Mouse (Mus musculus) B cell, adult 67 days (primary cell): ENCODE results near the gene Olfr744. TPM values are rescaled to one million over a fixed set of nuclear protein-coding genes. Genes with fewer than 3 reads are reported as not detected.

Experiments
- total RNA-seq, 2 experiments: library from RNA; stranded (reverse); gene quantifications; 4 replicates each; pipeline ENCODE4 v1.2.4; 2023

Gene Olfr744
- not detected for total RNA-seq

DNA sequence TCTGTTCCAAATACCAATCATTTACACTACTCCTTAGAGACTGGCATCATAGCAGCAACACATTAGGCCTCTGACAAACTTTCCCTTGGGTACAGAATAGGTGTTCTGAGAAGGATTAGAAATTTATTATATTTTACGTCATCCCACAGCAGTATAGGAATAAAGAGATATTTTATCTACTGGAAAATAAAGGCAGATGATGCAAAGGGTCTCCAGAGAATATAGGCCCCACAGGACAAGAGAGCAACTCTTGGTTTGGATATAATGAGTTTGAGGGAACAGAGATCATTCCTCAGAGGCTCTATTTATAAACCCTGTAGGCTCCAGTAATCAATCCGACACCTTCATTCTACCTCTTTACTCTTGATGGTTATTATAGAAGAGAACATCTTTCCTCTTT lies at the start of gene Olfr744:
TSS of gene Olfr744 (plus strand) at position 301 of the 400 bp plus-strand sequence.

DNA sequence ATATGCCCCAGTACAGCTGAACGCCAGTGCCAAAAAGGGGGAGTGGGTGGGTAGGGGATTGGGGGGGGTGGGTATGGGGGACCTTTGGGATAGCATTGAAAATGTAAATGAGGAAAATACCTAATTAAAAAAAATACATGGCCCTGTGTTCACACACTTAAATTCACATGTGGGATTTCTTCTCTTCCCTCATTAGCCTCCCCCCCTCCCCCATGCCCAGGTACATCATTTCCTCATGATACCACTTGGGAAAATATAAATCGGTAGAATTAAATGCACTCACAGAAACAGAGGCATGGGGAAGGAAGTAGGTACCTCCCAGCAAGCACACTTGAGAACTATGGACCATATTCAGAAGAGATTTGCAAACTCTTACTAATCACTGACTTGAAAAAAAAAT lies 24.4 kb downstream of the Olfr744 start, which contains the start of gene Olfr745:
TSS of gene Olfr745 (plus strand) at position 301 of the 400 bp plus-strand sequence.

DNA sequence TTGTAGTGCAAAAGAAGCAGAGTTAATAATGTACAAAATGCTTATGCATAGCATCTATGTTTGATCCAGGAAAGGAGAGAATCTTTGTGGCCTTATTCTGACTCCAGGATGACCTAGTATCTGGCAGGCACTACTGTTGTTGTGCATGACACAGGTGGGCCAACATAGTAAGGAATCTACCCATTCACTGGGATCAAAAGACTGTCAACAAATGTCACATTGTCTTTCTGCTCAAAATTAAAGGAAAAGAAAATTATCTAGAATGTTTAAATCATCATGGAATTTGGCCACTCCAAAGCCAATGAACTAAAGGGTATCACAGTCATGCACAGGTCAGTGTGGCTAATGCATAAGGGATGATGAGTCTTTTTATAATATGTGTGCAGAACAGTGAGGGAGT lies 32.1 kb downstream of the Olfr744 start, which contains the start of gene Olfr746:
TSS of gene Olfr746 (plus strand) at position 301 of the 400 bp plus-strand sequence.

Other genes with a start within 250 kb of the Olfr744 start
- gene Olfr736, start 233.7 kb upstream of the Olfr744 start, total RNA-seq, result not detected
- not detected for gene Olfr738, start 207.3 kb upstream of the Olfr744 start, total RNA-seq
- not detected for gene Olfr739, start 196.3 kb upstream of the Olfr744 start, total RNA-seq
- not detected for gene Olfr740, start 169.3 kb upstream of the Olfr744 start, total RNA-seq
- not detected for gene Olfr741, start 142.1 kb upstream of the Olfr744 start, total RNA-seq
- not detected for gene Olfr742, start 111.3 kb upstream of the Olfr744 start, total RNA-seq
- not detected for gene Olfr743, start 93.0 kb upstream of the Olfr744 start, total RNA-seq
- gene Olfr745, start 24.5 kb downstream of the Olfr744 start, total RNA-seq, result not detected
- gene Olfr746, start 32.2 kb downstream of the Olfr744 start, total RNA-seq, result not detected
- gene Olfr747, start 78.3 kb downstream of the Olfr744 start, total RNA-seq, result not detected
- not detected for gene Olfr748, start 92.5 kb downstream of the Olfr744 start, total RNA-seq
- not detected for gene Olfr749, start 130.2 kb downstream of the Olfr744 start, total RNA-seq
- 10 to 100 TPM; 91.2 to 96.0 TPM for gene Ttc5, start 170.6 kb downstream of the Olfr744 start, total RNA-seq
- gene Ccnb1ip1, start 192.9 kb downstream of the Olfr744 start, total RNA-seq, result not detected
- gene Parp2, start 193.0 kb downstream of the Olfr744 start, total RNA-seq, result 10 to 100 TPM; 51.5 to 70.1 TPM